Mouse (Mus musculus) hindbrain, embryonic 10.5 days (tissue): ENCODE data around the gene Adamts20. TPM values are rescaled to one million over a fixed set of nuclear protein-coding genes. Genes with fewer than 3 reads are reported as not detected.
A peak's percentile ranks its signal among the peaks of the same experiment; 100 is the strongest.

Experiments
- DNase-seq: peaks from one replicate; pipeline ENCODE4 v3.0.0-alpha.2; 2017; ENCODE audit warnings: low spot score
- H3K27ac ChIP-seq: fragments of 300-500 bp; sonication (generic); 2 replicates; pipeline ENCODE4 v1.5.1; 2016; ENCODE audit warnings: mild to moderate bottlenecking, moderate library complexity
- H3K27me3 ChIP-seq: fragments of 300-500 bp; sonication (generic); 2 replicates; pipeline ENCODE4 v1.6.1; 2016; ENCODE audit warnings: mild to moderate bottlenecking; ENCODE audit not compliant: poor library complexity, insufficient read depth, severe bottlenecking
- H3K36me3 ChIP-seq: fragments of 300-500 bp; sonication (generic); 2 replicates; pipeline ENCODE4 v1.6.1; 2016; ENCODE audit warnings: mild to moderate bottlenecking, moderate library complexity
- H3K4me1 ChIP-seq: fragments of 300-500 bp; sonication (generic); replicated peaks from 2 replicates; pipeline ENCODE4 v1.6.1; 2016; ENCODE audit warnings: mild to moderate bottlenecking
- H3K4me3 ChIP-seq: fragments of 300-500 bp; sonication (generic); 2 replicates; pipeline ENCODE4 v1.5.1; 2016; ENCODE audit warnings: mild to moderate bottlenecking, moderate library complexity
- H3K9me3 ChIP-seq: fragments of 300-500 bp; sonication (generic); 2 replicates; pipeline ENCODE4 v1.6.1; 2016; ENCODE audit warnings: mild to moderate bottlenecking, moderate library complexity
- WGBS: fragments of 180-500 bp; shearing (Covaris S2); methylation state at CpG from one replicate; pipeline ENCODE4 v1.1.7; 2016; 5-methylcytosine and 5-hydroxymethylcytosine counted together
- polyA plus RNA-seq: library from polyadenylated mRNA; unstranded; fragments of >200 nt; fragmentation: Nextera tagmentation; extraction: Ambion mirVana; gene quantifications from 2 replicates; pipeline ENCODE4 v1.2.1, GENCODE M21; 2016

Adamts20 gene
- polyA plus RNA-seq, 1 experiment from 2014 or later, result 1.4 TPM

- H3K4me3 ChIP-seq, result no peak overlapping the region
- DNase-seq, result no peak
- no peaks in the 10 kb centered on the region for H3K4me1 ChIP-seq
- H3K27me3 ChIP-seq, result no peaks in the 10 kb centered on the region
- H3K9me3 ChIP-seq, result no peaks in the 10 kb centered on the region
- no peaks in the 10 kb centered on the region for H3K36me3 ChIP-seq
- WGBS, result 43% methylated on average over 5 of the region's 5 CpGs
- H3K27ac ChIP-seq, result peak overlapping the region; percentile 45; the same call in 1 of the 2 replicates
Observed at GRCm38 (mm10) chr15:94231246-94231645, 234.0 kb downstream of the Adamts20 start.

GRCm38 (mm10) chr15:94227388-94227787 is 237.8 kb downstream of the Adamts20 start:
- no peak for DNase-seq
- Histone ChIP-seq H3K27ac (no peak overlapping the region), H3K4me3 (no peak overlapping the region), H3K36me3 (no peaks in the 10 kb centered on the region), H3K27me3 (no peaks in the 10 kb centered on the region), H3K4me1 (no peaks in the 10 kb centered on the region; the same call in 1 of the 2 replicates), H3K9me3 (no peaks in the 10 kb centered on the region)
- WGBS, result 91% methylated on average over 1 of the region's 1 CpGs

GRCm38 (mm10) chr15:94223101-94223500 is 242.1 kb downstream of the Adamts20 start:
- Histone ChIP-seq H3K27ac (no peak overlapping the region), H3K4me1 (peaks cover 11% of the 10 kb centered on the region; the same call in 1 of the 2 replicates), H3K9me3 (no peaks in the 10 kb centered on the region), H3K4me3 (no peak overlapping the region), H3K36me3 (no peaks in the 10 kb centered on the region), H3K27me3 (no peaks in the 10 kb centered on the region)
- no peak for DNase-seq
- WGBS, result 45% methylated on average over 8 of the region's 8 CpGs

DNA sequence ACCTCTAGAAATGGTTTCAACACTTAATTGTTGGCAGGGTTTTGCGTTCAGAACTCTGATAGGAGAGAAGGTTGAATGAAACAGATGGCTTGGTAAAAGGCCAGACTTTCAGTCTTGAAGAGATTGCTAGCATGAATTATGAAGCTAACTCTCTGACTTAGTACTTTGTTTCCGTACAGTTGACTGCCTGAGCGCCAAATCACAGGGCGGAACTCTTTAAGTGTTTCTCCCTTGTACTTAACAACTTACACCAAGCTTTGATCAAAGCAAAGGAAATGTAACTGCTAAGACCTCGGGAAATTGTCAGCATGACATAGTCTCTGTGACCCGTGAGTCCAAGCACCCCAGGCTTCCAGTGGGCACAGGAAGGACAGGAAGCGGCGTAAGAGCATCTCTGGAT is 244.5 kb downstream of the Adamts20 start:
- H3K4me3 ChIP-seq, result no peak overlapping the region
- no peak overlapping the region for H3K27ac ChIP-seq
- peaks cover 11% of the 10 kb centered on the region; the same call in 1 of the 2 replicates for H3K4me1 ChIP-seq
- no peaks in the 10 kb centered on the region for H3K9me3 ChIP-seq
- WGBS, result 68% methylated on average over 8 of the region's 8 CpGs
- H3K27me3 ChIP-seq, result no peaks in the 10 kb centered on the region
- DNase-seq, result no peak
- H3K36me3 ChIP-seq, result no peaks in the 10 kb centered on the region

Other genes with a start within 250 kb of the Adamts20 start
- 8.6 and 10.7 TPM in 2 replicates for gene Pus7l, start 78.1 kb upstream of the Adamts20 start, polyA plus RNA-seq
- 3.0 and 3.1 TPM in 2 replicates for gene Irak4, start 78.2 kb upstream of the Adamts20 start, polyA plus RNA-seq
- gene Twf1, start 124.5 kb upstream of the Adamts20 start, polyA plus RNA-seq, result 78.3 and 84.9 TPM in 2 replicates
- 1.0 and 1.2 TPM in 2 replicates for gene Tmem117, start 163.8 kb upstream of the Adamts20 start, polyA plus RNA-seq